Mouse (Mus musculus) forebrain, embryonic 11.5 days (tissue): ENCODE measurements around the gene Bricd5. TPM values are rescaled to one million over a fixed set of nuclear protein-coding genes. Genes with fewer than 3 reads are reported as not detected.

Experiments used
- ATAC-seq: fragments of 200-750 bp; cut with Nextera tagmentation; replicated peaks from 2 replicates; pipeline ENCODE4 v1.8.0; 2017; ENCODE audit warnings: moderate TSS enrichment; ENCODE audit not compliant: low FRiP score
- DNase-seq: peaks from one replicate; pipeline ENCODE4 v3.0.0-alpha.2; 2017; ENCODE audit warnings: low spot score
- H3K27ac ChIP-seq: fragments of 300-500 bp; sonication (generic); 2 replicates; pipeline ENCODE4 v1.5.1; 2014; ENCODE audit warnings: low read depth, low read length
- H3K27me3 ChIP-seq: fragments of 300-500 bp; sonication (generic); 2 replicates; pipeline ENCODE4 v1.6.1; 2014; ENCODE audit warnings: mild to moderate bottlenecking, low read length, mixed read lengths; ENCODE audit not compliant: control insufficient read depth, insufficient read depth
- H3K36me3 ChIP-seq: fragments of 300-500 bp; sonication (generic); 2 replicates; pipeline ENCODE4 v1.6.1; 2014; ENCODE audit warnings: mild to moderate bottlenecking, low read length, moderate library complexity, mixed read lengths; ENCODE audit not compliant: control insufficient read depth, insufficient read depth
- H3K4me1 ChIP-seq: fragments of 300-500 bp; sonication (generic); replicated peaks from 2 replicates; pipeline ENCODE4 v1.6.1; 2014; ENCODE audit warnings: low read length, mixed read lengths; ENCODE audit not compliant: control insufficient read depth, insufficient read depth
- H3K4me2 ChIP-seq: fragments of 300-500 bp; sonication (generic); 2 replicates; pipeline ENCODE4 v1.6.1; 2014; ENCODE audit warnings: low read depth, mild to moderate bottlenecking, low read length, moderate library complexity, mixed read lengths; ENCODE audit not compliant: severe bottlenecking
- H3K4me3 ChIP-seq: fragments of 300-500 bp; sonication (generic); 2 replicates; pipeline ENCODE4 v1.5.1; 2014; ENCODE audit warnings: low read depth, low read length
- H3K9ac ChIP-seq: fragments of 300-500 bp; sonication (generic); 2 replicates; pipeline ENCODE4 v1.6.1; 2014; ENCODE audit warnings: low read length
- H3K9me3 ChIP-seq: fragments of 300-500 bp; sonication (generic); 2 replicates; pipeline ENCODE4 v1.6.1; 2016; ENCODE audit warnings: low read length, mixed read lengths; ENCODE audit not compliant: control insufficient read depth
- WGBS: fragments of 180-500 bp; shearing (Covaris S2); extraction: QIAGEN DNeasy Blood & Tissue Kit; methylation state at CpG from one replicate; pipeline ENCODE4 v1.1.7; 2014; 5-methylcytosine and 5-hydroxymethylcytosine counted together
- polyA plus RNA-seq: library from polyadenylated mRNA; unstranded; fragments of >200 nt; fragmentation: Nextera tagmentation; extraction: Ambion mirVana; gene quantifications from 2 replicates; pipeline ENCODE4 v1.2.1, GENCODE M21; 2014

Gene Bricd5
- polyA plus RNA-seq, 1 experiment from 2014 or later = 0.41 TPM

DNA sequence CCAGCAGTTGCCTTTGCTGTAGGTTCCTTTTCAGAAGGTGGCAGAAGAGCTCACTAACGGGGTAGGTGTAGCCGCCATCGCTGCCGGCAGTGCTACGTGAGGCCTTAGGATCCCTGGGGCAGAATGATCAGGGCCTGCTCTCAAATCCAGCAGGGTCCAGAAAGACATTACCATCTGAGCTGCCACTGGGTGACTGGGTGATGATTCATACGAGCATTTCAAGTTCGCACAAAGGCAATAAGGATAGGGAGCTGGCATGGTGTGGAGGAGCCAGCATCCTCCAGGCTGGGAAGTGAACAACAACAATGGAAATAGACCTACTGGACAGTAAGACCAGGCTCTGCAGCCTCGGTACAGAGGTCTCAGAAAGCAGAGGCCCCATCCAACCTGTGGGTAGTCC lies 33.3 kb upstream of the Bricd5 start:
- peaks cover 15% of the 10 kb centered on the region for H3K36me3 ChIP-seq
- H3K4me1 ChIP-seq = no peaks in the 10 kb centered on the region
- no peak overlapping the region for H3K9ac ChIP-seq
- no peak overlapping the region for H3K4me3 ChIP-seq
- H3K27me3 ChIP-seq = no peaks in the 10 kb centered on the region
- H3K9me3 ChIP-seq = no peaks in the 10 kb centered on the region
- ATAC-seq (no peak), DNase-seq (no peak)
- 93% methylated on average over 8 of the region's 8 CpGs for WGBS
- no peak overlapping the region for H3K27ac ChIP-seq
- H3K4me2 ChIP-seq = no peak overlapping the region

DNA sequence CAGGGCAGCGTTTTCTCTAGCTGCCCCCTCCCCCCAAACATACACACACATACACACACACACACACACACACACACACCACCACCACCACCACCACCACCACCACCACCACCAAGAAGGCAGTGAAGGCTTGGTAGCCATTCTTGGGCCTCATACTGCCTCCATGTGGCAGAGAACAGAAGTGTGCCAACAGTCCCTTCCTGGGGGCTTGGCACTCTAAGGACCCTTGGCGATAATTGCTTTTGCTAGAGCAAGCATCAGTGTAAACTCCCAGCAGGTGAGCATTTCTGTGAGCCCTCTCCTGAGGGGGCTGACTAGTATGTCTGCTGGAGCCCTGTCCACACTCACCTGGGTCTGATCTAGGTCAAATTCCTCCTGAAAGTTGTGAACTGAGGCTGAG lies 32.5 kb upstream of the Bricd5 start:
- WGBS = 70% methylated on average over 2 of the region's 2 CpGs
- no peaks in the 10 kb centered on the region for H3K4me1 ChIP-seq
- H3K4me3 ChIP-seq = no peak overlapping the region
- H3K4me2 ChIP-seq = no peak overlapping the region
- no peak overlapping the region for H3K27ac ChIP-seq
- H3K9ac ChIP-seq = no peak overlapping the region
- H3K27me3 ChIP-seq = no peaks in the 10 kb centered on the region
- peaks cover 15% of the 10 kb centered on the region for H3K36me3 ChIP-seq
- no peak for DNase-seq
- no peaks in the 10 kb centered on the region for H3K9me3 ChIP-seq
- ATAC-seq = no peak

DNA sequence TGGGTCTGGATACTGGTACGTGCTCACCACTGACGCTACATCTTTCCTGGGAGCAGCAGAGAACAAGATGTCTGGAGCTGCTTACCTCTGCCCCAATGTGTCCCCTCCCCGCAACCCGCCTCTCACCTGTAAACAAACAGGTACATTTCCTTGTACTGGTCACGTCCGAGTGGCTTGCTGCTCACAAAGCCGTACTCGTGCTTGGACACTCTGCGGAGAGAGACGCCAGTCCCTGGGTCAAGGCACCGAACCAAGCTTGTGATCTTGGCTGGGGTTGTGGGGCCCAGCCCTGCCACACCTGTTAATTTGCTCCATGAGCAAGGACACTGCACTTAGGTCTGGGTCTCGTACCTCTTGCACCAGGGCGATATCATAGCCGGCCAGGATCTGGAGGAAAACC lies 31.6 kb upstream of the Bricd5 start:
- Histone ChIP-seq H3K9me3 (no peaks in the 10 kb centered on the region), H3K36me3 (peaks cover 15% of the 10 kb centered on the region), H3K4me1 (no peaks in the 10 kb centered on the region), H3K4me3 (no peak overlapping the region), H3K9ac (no peak overlapping the region), H3K4me2 (no peak overlapping the region), H3K27ac (no peak overlapping the region), H3K27me3 (no peaks in the 10 kb centered on the region)
- DNase-seq (no peak), ATAC-seq (no peak)
- WGBS = 91% methylated on average over 14 of the region's 14 CpGs

DNA sequence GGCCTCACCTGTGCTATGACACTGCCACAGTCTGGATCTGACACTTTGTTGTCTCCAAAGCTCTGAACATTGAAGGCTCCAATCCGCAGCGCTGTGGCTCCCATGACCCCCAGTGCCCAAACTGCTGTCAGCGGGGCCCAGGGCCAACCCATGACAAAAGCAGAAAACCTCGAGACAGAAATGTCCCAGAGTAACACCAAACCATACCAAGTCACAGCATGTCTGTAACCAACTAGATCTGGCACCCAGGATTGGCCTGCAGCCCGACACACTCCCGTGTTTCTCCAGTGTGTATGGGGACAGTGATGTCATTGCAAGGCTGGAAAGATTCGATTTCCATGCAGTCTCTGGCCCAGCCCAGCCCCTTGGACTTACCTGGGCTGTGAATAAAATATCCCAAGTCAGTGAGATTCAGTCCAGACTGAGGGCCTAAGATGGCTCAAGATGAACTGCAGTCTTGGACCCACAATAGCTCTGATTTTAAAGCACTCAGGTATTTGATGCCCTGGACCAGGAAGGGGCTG lies 31.0 kb upstream of the Bricd5 start, which contains the start of gene Dnase1l2:
Dnase1l2 (minus strand) TSS at position 474 of the 524 bp plus-strand sequence.
- no peak within 1 kb of the TSS for H3K4me2 ChIP-seq
- H3K27me3 ChIP-seq = no peaks in the 10 kb centered on the region
- ATAC-seq = no peak
- no peak within 1 kb of the TSS for H3K27ac ChIP-seq
- 81% methylated on average over 7 of the region's 7 CpGs for WGBS
- no peak within 1 kb of the TSS for H3K4me3 ChIP-seq
- DNase-seq = no peak
- H3K9ac ChIP-seq = no peak within 1 kb of the TSS
- H3K9me3 ChIP-seq = no peaks in the 10 kb centered on the region
- no peaks in the 10 kb centered on the region for H3K4me1 ChIP-seq
- peaks cover 15% of the 10 kb centered on the region for H3K36me3 ChIP-seq

DNA sequence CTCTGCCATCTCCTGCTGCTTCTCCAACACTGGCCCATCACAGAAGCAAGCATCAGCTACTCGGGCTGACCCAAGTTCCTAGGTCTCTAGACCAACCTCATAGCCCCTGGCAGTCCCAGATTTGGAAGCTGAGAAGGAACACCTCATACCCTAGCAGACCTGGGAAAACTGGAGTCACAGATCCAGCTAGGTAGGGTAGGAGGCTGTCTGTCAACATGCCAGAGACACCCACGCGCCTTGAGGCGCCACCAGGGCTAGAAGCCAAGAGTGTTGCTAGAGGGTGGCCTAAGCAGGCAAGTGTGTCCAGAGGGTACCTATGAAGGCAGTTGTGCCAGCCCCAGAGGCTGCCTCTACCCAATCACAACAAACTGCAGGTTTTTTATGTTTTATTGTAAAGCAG lies 30.3 kb upstream of the Bricd5 start:
- Histone ChIP-seq H3K9ac (no peak overlapping the region), H3K4me1 (no peaks in the 10 kb centered on the region), H3K27me3 (no peaks in the 10 kb centered on the region), H3K9me3 (no peaks in the 10 kb centered on the region), H3K36me3 (peaks cover 15% of the 10 kb centered on the region), H3K4me3 (no peak overlapping the region), H3K4me2 (no peak overlapping the region), H3K27ac (no peak overlapping the region)
- no peak for ATAC-seq
- DNase-seq = no peak
- WGBS = 95% methylated on average over 4 of the region's 4 CpGs

DNA sequence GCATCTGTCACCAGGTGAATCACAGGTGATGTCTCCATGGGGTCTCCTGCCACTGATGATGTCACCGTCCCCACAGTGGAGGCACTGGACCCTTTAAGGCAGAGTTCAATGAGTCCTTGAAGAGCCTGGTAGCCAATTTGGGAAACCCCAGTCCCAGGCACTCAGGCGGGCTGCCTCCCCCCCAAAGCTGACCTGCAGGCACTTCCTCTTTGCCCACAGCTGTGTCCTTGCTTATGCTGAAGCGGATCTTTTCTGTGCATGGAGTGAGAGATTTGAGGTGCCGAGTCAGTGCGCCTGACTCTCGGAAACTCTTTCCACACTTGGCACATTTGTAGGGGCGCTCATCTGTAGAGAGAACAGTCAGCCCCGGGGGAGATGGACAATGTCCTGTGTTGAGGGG lies 27.1 kb upstream of the Bricd5 start:
- DNase-seq (no peak), ATAC-seq (no peak)
- H3K27me3 ChIP-seq = no peaks in the 10 kb centered on the region
- no peak overlapping the region for H3K27ac ChIP-seq
- no peak overlapping the region for H3K4me2 ChIP-seq
- peaks cover 13% of the 10 kb centered on the region for H3K36me3 ChIP-seq
- H3K9me3 ChIP-seq = no peaks in the 10 kb centered on the region
- no peak overlapping the region for H3K4me3 ChIP-seq
- 94% methylated on average over 8 of the region's 8 CpGs for WGBS
- H3K9ac ChIP-seq = no peak overlapping the region
- no peaks in the 10 kb centered on the region for H3K4me1 ChIP-seq

DNA sequence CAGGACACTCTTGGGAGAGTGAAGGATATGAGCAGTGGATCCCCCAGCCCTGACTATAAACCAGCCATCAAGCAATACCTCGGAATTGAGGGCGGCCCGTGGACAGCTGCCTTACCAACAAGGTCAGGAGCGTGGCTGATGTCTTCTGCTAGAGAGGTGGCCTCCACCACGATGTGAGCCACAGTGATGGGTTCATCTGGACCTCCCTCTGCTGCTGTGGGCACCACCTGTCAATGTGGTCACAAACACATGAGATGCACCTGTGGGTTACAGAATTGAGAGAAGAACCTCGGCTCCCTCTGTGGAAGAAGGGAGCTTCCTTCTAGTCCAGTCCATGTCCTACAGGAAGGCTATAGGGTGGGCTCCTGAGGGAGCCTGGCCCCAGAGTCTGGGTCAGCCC lies 24.2 kb upstream of the Bricd5 start:
- Histone ChIP-seq H3K9ac (no peak overlapping the region), H3K36me3 (peaks cover 4% of the 10 kb centered on the region; the same call in 1 of the 2 replicates), H3K4me2 (no peak overlapping the region), H3K4me3 (no peak overlapping the region), H3K4me1 (peaks cover 7% of the 10 kb centered on the region; the same call in 1 of the 2 replicates), H3K27me3 (no peaks in the 10 kb centered on the region), H3K27ac (no peak overlapping the region), H3K9me3 (no peaks in the 10 kb centered on the region)
- no peak for DNase-seq
- no peak for ATAC-seq
- 94% methylated on average over 6 of the region's 6 CpGs for WGBS

DNA sequence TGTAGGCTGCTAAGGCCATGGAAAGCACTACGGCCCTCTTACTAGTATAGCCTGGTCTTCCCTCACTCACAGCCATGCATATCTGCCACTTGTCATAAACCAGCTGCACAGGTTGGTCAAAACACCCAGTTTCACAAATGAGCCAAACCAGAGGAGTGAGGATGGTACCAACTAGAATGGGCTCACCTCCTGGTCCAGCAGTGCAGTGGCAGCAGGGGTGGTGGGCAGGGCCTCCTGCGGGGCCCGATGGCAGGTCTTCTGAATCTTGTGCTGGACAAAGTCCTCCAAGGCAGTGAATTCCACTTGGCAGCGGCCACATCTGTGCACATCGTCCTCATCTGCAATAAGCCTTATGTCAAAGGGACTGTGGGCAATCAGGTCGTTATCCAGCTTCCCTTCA lies 22.5 kb upstream of the Bricd5 start:
- ATAC-seq (no peak), DNase-seq (no peak)
- Histone ChIP-seq H3K36me3 (peaks cover 3% of the 10 kb centered on the region; the same call in 1 of the 2 replicates), H3K4me1 (peaks cover 7% of the 10 kb centered on the region; the same call in 1 of the 2 replicates), H3K9me3 (no peaks in the 10 kb centered on the region), H3K27me3 (no peaks in the 10 kb centered on the region), H3K9ac (no peak overlapping the region), H3K27ac (no peak overlapping the region), H3K4me3 (no peak overlapping the region), H3K4me2 (no peak overlapping the region)
- 95% methylated on average over 6 of the region's 6 CpGs for WGBS

DNA sequence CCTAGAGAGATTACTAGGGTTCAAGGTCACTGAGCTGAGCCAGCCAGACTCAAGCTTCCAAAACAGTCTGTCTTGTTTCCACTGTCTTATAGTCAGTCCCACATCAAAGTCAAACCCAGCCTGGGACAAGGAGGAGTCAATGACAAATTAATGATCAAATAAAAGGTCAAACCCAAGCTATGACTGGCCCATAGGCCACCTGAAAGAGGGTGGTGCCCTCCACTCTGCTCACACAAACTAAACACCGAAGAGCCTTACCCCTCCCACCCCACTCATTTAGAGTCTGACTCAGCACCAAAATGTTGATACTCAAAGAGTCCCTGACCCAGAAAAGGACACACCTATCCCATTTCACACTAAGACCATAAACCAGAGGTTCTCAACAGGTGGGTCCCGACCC lies 20.3 kb upstream of the Bricd5 start:
- no peak for ATAC-seq
- Histone ChIP-seq H3K9me3 (no peaks in the 10 kb centered on the region), H3K4me1 (peaks cover 7% of the 10 kb centered on the region; the same call in 1 of the 2 replicates), H3K9ac (no peak overlapping the region; the same call in 1 of the 2 replicates), H3K36me3 (peaks cover 3% of the 10 kb centered on the region; the same call in 1 of the 2 replicates), H3K4me2 (no peak overlapping the region), H3K4me3 (no peak overlapping the region), H3K27me3 (no peaks in the 10 kb centered on the region), H3K27ac (no peak overlapping the region)
- DNase-seq = no peak
- 92% methylated on average over 2 of the region's 2 CpGs for WGBS
